Mouse (Mus musculus): ENCODE results near the gene Gtpbp3.
"Not testable (repeated sequence)": the region's sequence is repeated elsewhere in the genome, so short reads cannot be mapped to it uniquely, and the experiment has no call there.

Gtpbp3 gene

DNA sequence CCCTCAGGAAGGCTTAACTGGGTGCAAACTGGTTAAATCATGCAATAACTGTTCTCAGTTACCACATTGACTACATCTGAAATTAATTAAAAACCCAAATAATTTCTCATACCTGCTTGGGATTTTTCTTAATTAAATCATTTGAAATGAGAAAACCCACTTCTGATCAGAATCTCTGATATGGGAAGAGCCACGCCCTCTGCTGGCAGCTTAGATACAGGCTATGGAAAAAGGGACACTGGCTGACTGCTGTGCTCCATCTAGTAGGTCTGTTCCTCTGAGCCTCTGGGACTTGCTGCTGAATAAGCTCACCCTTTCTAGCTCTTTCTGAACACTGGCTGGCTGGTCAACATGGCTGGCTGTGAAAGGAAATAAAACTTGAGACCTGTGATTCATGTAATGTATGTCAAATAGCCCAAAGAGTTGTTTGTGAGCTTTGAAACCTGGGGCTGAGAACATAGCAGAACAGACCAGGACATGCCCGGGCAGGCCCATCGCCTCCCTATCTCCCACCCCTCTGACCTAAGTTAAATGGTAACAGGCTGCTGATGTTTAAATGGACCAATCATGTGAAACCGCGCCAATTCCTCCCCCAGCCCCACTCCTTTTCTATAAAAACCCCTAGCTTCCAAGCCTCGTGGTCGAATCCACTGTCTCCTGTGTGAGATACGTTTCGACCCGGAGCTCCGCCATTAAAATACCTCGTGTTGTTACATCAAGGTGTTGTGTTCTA lies 43.0 kb downstream of the Gtpbp3 start:
- DNase-seq (ENCODE audit: low spot score in 2 of 2), result not testable (repeated sequence)

- DNase-seq (ENCODE audit: low spot score in 2 of 2), result no peak
Measured at GRCm38 (mm10) chr8:71534263-71534810, 46.4 kb downstream of the Gtpbp3 start.

DNA sequence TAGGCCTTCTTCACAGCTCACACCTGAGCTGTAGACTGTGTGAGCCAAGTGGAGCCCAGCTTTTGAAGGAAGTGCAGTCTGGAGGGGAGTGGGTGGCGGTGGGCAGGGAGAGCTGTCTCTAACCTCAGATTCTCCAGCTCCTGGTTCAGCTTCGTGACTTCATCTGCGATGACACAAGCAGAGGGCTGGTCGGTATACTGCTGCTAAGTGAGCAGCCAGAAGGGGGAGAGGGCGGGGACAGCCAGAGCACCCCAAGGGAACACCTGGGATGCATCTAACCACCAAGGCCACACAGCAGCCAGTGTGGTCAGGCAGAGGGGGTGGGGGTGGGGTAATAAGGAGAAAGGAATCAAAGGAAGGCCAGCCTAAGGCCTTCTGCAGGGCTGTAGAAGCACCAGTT lies 47.8 kb downstream of the Gtpbp3 start:
- no peak for DNase-seq (ENCODE audit: low spot score in 2 of 2)

- DNase-seq (ENCODE audit: low spot score in 2 of 2), result peak in 1 of 2 experiments; percentile 38
Measured at GRCm38 (mm10) chr8:71537028-71537867, 49.3 kb downstream of the Gtpbp3 start, which contains the start of gene Bst2. Gene Bst2, minus strand, starts transcription at chr8:71537456.

GRCm38 (mm10) chr8:71542632-71543343 lies 54.9 kb downstream of the Gtpbp3 start, which contains the start of gene Mvb12a:
Gene Mvb12a, plus strand, starts transcription at chr8:71542922.
- peak; percentile 98 to 99 for DNase-seq (ENCODE audit: low spot score in 2 of 2)

- DNase-seq (ENCODE audit: low spot score in 2 of 2), result no peak
Measured at GRCm38 (mm10) chr8:71543755-71544154, 55.9 kb downstream of the Gtpbp3 start.

- no peak for DNase-seq (ENCODE audit: low spot score in 2 of 2)
Measured at GRCm38 (mm10) chr8:71545053-71545452, 57.1 kb downstream of the Gtpbp3 start.

DNA sequence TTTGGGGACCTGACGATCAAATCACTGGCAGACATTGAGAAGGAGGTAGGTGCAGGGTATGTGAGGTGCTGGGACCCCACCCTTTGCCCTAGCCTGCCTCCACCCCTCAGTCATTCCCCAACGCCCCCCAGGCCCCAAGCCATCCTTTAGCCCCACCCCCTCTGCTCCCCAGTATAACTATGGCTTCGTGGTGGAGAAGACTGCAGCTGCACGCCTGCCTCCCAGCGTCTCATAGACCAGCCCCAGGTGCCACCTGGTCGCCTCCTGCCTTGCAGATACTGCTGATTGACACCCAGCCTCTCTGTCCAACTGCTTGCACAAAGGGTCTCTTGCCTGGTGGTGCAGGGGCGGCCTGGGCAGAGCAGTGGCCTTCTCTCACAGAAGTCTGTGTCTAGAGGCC lies 59.7 kb downstream of the Gtpbp3 start:
- no peak for DNase-seq (ENCODE audit: low spot score in 2 of 2)
